Mouse (Mus musculus) ovary, postnatal 14 days (tissue): ENCODE measurements around the gene Uimc1.

Source experiments
- DNase-seq: peaks from one replicate; pipeline ENCODE4 v3.0.0; 2022; ENCODE audit warnings: low spot score

Uimc1 gene

DNA sequence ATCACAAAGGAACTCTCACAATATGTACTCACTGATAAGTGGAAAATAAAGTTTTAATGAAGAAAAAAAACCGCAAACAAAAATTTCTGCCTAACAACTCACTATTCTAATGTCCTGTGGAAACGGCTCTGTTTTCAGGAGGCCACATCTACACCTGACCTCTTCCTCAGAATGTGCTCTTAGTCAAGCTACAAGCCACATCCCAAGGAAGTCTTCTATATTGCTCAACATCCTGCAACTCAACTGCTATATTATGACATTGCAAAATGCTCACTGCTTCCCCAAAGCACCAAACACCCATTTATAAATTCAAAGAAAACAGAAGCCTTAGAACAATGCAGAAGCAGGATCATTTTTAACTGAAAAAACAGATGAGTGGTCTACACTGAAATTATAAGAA is 60.1 kb downstream of the Uimc1 start:
- DNase-seq: no peak

- DNase-seq: no peak
Measured at GRCm38 (mm10) chr13:55024215-55024614, 75.9 kb downstream of the Uimc1 start.

DNA sequence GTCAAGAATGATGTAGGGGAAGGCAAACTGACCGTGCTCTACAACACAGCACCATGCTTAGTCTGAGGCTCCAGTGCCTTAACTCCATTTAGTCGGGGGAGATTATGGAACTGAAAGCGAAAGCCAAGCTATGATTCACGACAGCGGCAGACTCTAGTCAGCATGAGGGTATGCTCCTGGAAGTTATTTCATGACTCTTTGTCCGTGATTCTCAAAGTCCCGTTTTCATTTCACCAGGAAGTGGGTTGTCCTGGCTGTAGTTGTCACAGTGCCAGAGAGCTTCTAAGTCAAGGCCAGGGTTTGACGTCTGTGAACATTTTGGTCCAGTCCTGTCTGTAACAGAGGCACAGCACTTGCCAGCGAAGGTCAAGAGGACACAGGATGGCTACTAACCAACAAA is 77.4 kb downstream of the Uimc1 start:
- DNase-seq: no peak

- DNase-seq: no peak
Measured at GRCm38 (mm10) chr13:55022256-55022655, 77.8 kb downstream of the Uimc1 start.

- DNase-seq: no peak
Measured at GRCm38 (mm10) chr13:55021194-55021779, 78.8 kb downstream of the Uimc1 start, which contains the start of gene Hk3. TSS of gene Hk3 (minus strand) at chr13:55021385.

- no peak for DNase-seq
Measured at GRCm38 (mm10) chr13:55020051-55020450, 80.0 kb downstream of the Uimc1 start.

DNA sequence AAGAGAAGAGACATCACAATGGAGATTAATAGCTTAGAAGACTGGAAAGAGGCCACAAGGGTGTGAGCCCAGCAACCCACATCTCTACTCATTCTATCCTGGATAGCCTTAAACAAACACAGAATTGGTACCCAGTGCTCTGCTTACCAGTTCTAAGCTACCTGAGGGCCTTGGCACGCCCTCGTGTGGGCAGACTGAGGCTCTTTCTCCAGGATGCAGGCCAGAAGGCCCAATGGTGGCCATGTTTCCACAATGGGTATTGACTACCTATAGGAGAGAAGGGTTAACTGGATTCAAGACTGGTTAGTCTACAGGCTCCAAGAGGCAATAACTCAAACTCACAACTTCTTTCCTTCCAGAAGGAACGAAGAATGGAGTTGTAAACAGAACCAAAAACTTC is 80.9 kb downstream of the Uimc1 start:
- no peak for DNase-seq

GRCm38 (mm10) chr13:55018700-55019099 is 81.4 kb downstream of the Uimc1 start:
- no peak for DNase-seq

DNA sequence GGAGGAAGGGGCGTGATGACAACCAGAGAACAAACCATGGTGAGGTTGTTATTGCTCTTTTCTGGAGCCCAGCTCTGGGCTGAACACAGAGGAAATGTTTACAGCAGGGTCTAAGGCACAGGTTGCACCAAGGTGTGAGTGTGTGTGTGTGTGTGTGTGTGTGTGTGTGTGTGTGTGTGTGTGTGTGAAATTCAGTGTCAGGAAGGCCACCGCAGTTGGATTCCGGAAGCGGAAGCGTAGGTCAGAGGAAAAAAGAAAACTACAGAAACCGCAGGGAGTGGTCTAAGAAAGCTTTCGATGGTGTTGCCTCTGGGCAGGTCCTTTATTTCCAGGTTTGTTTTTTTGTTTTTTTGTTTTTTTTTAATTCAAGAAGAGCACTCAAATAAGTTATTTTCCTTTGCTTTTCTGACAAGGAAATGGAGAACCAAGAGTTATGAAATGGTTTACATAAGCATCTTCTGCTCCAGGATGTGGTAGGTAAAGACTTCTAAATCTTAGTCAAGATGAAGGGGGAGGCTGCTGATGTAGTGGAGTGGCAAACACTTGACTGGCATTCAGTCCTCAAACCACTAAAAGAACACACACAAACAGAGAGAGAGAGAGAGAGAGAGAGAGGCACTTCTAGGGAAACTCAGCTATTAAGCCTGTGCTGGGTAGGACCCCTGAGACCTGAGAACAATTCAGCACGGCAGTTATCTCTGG is 82.1 kb downstream of the Uimc1 start:
- DNase-seq: no peak

GRCm38 (mm10) chr13:55017154-55017897 is 82.8 kb downstream of the Uimc1 start:
- no peak for DNase-seq

- no peak for DNase-seq
Measured at GRCm38 (mm10) chr13:55014451-55014850, 85.6 kb downstream of the Uimc1 start.

DNA sequence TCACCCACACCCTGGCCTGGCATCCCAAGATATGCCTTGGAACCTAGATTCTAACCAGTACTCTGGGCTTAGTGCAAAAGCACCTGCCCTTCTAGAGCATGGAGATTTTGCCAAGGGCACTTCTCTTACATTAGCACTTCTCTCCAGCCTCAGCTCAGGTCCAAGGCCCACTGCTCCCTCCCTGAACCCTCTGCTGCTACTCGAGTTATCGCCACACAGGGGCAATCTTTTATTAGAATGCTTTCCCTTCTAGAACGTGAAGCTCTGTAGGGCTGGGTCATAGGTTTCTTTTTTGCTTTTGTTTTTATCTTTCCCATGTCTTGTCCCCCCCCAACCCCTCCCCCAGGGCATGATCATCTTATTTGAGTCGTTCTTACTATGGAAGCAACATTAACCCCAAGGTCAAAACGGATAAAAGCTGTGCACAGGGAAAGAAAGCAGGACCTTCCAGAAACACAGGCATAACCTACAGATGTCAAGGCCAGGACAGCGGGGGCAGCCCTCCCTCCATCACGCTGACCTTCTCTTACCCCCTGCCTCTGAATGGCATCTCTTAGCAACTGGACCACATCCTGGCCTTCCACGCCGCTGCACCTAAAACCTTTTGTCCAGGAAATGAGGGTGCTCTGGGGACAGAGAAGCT is 86.3 kb downstream of the Uimc1 start:
- no peak for DNase-seq

- no peak for DNase-seq
Measured at GRCm38 (mm10) chr13:55011981-55012478, 88.1 kb downstream of the Uimc1 start.

DNA sequence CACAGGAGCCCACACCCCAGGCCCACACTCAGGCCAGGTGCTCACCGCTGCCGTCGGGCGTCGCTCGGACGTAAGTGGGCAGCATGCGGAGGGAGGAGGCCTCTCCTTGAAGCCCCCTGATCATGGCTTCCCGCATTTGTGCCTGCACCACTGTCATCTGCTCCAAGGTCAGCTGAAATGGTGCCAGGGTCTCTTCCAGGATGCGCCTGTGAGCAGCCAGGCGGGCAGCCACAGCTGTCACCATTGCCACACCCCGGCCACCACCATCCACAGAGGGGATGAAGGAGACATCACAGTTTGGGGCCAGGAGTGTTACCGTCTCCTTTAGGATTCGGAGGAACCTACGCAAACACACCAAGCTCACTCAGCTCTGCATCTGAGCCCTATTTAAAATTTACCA is 89.0 kb downstream of the Uimc1 start:
- no peak for DNase-seq

GRCm38 (mm10) chr13:55008589-55008988 is 91.5 kb downstream of the Uimc1 start:
- no peak for DNase-seq

GRCm38 (mm10) chr13:55006415-55006742 is 93.7 kb downstream of the Uimc1 start:
- no peak for DNase-seq

DNA sequence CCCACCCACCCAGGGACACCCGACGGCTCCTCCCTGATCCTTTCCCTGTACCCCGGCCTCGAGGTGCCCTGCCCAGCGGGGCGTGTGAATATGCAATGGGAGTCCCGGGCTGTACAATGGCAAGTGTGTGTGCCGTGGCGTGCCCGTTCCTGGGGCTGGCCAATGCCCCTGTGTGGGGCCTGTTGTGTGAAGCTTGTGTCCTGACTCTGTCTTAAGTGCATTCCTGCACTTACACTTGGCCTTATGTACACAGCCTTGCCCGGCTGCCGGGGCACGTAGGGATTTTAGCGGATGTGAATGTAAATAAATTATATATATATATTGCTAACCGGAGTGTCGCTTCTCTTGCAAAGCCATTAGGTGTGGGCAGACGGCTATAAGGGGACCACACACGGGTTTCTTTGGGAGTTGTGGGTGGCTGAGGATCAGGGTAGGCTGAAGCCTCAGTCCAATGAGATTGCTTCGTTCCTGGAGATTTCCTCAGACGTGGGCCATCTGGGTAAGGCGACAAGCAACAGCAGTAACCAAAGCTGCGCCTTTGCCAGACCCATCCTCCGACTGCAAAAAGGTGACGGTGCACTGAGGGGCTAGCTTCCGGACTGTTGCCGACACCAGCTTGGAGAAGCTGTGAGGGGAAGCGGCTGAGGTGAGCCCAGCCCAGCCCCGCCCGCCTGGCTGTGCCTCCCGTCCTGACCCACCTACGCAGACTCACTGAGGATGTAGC is 94.2 kb downstream of the Uimc1 start:
- no peak for DNase-seq

DNA sequence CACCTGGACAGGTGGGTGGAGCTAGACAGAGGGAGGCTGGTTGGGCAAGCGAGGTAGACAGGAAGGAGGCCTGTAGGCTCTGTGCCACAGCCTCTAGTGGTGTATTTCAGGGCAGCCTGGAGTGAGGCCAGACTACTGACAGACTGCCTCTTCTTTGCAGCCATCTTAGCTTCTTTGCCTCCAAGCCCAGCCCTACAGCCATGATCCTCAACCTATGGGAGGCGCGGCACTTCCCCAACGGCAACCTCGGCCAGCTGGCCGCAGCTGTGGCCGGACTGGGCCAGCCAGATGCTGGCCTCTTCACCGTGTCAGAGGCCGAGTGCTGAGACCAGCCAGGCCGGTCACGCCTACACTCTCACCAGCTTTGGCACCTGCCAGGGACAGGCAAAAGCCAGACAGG is 95.5 kb downstream of the Uimc1 start:
- DNase-seq: no peak

- DNase-seq: no peak
Measured at GRCm38 (mm10) chr13:55002090-55002489, 98.0 kb downstream of the Uimc1 start.

- no peak for DNase-seq
Measured at GRCm38 (mm10) chr13:55000433-55000832, 99.7 kb downstream of the Uimc1 start.

DNA sequence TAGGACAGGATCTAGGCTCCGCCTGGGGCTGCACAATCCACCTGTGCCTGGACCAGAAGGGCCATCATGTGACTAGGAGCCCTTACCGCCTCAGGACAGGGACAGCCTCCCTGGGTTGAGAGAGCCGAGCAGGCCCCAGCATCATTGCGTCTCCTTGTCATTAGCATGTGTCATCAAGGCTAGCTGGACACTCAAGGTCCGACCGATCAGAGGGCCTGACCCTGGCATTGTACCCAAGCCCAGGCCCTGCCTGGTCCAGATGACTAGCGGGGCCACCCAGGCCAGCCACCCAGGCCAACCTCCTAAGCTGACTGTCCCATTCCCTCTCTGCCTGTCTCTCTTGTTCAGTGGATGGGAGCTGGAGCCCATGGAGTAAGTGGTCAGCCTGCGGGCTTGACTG is 102.5 kb downstream of the Uimc1 start:
- DNase-seq: no peak

GRCm38 (mm10) chr13:54995161-54995560 is 104.9 kb downstream of the Uimc1 start:
- DNase-seq: no peak
